Mouse (Mus musculus) kidney, adult 9 months (tissue): ENCODE results near the gene Clhc1.
"Not testable (repeated sequence)": the region's sequence is repeated elsewhere in the genome, so short reads cannot be mapped to it uniquely, and the experiment has no call there.

Experiments used
- DNase-seq: peaks from one replicate; pipeline ENCODE4 v3.0.0; 2022

The Clhc1 gene

DNA sequence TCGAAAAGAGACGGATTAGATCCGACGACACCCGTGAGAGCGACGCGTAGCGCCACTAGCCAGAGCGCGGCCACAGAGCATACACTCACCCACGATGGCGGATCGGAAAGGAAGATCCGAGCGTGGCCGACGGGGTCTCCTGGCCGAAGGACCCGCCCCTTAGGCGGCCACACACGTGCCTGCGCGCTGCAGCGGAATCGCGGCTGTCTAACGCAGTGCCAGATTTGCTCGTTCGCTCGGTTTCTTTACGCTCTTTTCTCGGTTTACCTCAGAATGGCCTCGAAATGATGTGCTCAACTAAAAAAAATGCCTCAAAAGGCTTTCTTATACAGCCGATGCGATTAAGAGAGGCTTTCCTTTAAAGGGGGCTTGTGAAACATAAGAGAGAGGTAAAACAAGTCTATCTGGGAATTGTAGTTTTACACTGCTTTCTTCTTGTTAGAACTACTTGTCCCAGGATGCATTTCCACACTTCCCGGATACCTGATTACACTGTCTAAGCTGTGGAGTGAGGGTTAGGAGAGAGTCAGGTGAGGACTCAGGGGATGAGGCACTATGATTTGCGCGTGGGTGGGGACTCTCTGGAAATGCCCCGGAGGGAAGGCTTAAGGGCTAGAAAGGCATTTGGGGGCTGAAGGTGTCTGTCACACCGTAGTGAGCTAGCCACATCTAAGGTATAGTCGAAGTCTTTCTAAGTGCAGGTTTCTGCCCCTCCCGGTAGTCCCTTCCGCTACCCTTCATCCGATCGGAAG is at the start of gene Clhc1, which contains the start of gene Rps27a:
Gene Clhc1 (plus strand): TSS at position 199 of the 752 bp plus-strand sequence.
Gene Rps27a (minus strand): TSS at position 358 of the 752 bp plus-strand sequence.
- peak; percentile 94 for DNase-seq

DNA sequence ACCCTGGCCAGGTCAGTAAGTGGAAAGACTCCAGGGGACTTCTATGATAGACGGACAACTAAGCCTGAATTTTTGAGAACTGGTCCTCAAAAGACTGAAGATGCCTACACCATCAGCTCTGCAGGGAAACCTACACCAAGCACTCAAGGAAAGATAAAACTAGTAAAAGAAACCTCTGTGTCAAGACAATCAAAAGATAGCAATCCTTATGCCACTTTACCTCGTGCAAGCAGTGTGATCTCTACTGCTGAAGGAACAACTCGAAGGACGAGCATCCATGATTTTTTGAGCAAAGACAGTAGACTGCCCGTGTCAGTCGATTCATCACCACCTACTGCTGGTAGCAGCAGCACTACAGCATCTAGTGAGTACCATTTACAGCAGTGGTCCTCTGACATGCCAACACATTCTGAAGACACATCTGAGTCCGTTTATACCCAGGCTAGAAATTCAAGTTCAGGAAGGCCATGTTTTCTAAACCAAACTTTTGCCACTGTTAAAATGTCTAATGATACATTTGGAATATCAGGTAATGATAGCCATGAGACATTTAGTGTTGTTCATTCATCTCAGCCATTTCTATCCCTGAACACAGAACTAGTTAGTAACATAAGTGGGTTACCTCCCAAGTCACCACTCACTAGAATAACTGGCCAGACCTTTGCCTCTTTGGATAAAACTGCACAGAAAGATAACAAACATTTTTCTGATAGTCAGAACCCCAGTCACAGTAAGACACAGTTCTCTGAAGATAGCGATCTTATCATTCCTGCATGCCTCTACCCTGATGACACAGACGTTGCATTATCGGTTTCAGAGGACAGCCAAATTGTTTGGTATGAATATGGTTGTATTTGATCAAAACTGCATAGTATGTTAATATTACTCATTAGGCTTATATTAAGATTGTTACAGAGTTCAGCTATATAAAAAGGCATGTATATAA is 43.5 kb upstream of the Clhc1 start:
- no peak for DNase-seq

DNA sequence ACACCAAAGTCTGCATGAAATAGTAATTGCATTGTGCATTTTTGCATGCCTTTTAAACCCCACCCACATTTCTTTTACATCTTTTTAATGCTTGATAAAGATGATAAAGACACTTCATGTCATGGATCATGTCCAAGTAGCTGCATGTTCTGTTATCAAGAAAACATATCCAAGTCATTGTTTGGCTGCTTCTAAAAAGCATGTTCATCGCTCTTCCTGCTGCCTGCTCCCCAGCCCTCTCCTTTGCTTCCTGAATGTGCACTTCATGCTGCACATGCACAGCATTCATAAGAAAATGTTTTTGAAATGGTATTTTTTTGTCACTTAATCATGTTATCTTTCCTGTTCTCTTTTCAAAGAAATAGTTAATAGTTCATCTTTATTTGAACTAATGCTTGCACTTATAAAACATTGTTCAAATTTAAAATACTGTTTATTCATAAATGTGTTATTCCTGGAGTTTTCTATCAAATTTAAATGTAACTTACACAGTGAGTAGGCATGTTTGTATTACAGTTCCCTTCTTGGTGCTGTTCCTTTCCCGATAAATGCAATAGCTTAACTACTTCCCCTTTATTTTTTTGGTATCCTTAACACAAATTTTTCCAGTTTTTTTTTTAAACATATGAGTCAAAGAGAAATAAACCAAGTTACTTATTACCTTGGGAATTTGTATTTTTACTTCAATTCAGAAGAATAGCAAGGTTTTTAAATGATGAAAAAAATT is 42.7 kb upstream of the Clhc1 start:
- DNase-seq, result no peak

DNA sequence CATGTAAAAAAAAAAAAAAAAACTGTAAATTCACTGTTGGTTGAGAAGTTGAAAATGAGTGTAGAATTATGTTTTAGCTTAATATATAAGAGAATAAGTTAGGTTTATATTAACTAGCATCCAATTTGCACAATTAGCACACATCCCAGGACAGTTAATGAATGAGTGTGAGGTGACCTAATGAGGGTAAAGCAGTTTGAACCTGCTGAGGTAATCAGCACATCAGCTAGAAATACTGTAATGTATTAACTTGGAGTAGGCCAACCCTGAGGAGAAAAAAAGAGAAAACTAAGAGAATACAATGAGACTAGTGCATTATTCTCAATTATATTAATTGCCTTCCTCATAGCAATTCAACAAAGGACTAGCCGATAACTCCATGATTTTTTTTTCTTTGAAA is 38.3 kb upstream of the Clhc1 start:
- DNase-seq, result peak; percentile 46

DNA sequence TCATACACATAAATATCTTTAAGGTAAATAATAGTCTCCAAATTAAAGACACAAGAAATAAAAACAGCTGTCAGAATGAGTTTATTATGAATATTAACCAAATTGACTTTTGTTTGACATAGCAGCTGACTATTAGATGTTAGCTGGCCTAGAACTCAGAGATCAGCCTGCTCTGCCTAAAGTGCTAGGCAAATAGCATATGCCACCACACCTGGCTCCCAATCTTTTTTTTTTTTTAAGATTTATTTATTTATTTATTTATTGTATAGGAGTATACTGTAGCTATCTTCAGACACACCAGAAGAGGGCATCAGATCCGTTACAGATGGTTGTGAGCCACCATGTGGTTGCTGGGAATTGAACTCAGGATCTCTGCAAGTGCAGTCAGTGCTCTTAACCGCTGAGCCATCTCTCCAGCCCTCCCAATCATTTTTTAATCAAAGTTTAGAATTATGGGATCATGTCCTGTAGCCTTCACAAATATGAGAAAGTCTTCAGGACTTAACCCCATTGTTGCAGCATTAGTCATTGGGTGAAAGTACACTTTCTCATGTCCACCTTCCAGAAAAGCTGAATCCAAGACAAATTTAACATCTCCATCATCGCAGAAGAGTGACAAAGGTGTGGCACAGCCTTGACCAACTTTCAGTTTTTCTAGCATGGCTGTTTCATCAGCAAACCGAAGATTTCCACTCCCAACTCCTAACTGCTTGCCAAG is 34.8 kb upstream of the Clhc1 start:
- no peak for DNase-seq

DNA sequence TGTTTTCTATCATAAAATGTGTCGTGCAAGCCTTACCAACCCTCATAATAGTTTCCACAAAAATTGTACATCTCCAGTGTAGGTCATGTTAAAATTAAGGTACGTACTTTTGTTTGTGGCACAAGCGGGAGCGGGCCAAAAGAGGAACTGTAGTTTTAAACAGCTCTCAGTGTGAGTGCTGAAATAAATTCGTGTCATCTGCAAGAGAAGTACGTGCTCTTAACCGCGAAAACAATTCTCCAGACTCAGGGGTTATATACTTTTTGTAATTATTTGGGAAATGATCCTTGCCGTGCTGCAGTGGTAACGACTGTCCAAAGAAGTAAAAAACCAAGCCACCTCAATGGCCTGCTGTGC is 33.4 kb upstream of the Clhc1 start:
- peak; percentile 17 for DNase-seq

DNA sequence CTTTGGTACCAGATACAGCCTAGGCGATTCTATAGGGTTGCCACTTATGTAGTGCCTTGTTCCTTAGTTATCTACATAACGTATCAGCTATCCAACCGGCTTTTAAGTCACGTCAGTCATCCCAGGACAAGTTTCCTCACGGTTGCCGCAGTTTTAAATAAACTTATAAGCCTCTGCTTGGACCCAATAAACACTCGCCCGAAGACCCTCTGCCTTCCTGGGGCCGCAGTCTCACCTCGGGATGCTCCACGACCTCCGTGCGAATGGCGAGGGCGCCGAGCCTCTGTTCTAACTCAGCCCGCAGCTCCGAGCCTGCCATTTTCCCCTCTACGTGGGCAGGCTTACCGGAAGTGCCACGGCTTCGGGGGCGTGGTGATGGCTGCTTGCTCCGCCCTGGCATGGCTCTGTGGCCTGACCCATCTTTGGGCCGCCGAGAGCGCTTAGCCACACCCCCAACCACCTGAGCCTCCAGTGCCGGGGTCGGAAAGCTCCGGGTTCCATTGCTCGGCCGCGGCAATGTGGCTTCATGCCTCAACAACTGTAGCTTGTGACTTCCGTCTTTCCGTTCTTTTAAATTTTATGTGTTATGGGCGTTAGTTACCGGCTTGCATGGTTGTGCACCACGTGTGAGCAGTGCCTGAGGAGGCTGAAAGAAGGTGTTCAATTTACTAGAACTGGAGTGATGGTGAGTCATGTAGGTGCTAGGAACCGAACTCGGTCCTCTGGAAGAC is 32.9 kb upstream of the Clhc1 start, which contains the start of gene Prorsd1:
Gene Prorsd1 (minus strand): TSS at position 352 of the 731 bp plus-strand sequence.
- peak; percentile 94 for DNase-seq

DNA sequence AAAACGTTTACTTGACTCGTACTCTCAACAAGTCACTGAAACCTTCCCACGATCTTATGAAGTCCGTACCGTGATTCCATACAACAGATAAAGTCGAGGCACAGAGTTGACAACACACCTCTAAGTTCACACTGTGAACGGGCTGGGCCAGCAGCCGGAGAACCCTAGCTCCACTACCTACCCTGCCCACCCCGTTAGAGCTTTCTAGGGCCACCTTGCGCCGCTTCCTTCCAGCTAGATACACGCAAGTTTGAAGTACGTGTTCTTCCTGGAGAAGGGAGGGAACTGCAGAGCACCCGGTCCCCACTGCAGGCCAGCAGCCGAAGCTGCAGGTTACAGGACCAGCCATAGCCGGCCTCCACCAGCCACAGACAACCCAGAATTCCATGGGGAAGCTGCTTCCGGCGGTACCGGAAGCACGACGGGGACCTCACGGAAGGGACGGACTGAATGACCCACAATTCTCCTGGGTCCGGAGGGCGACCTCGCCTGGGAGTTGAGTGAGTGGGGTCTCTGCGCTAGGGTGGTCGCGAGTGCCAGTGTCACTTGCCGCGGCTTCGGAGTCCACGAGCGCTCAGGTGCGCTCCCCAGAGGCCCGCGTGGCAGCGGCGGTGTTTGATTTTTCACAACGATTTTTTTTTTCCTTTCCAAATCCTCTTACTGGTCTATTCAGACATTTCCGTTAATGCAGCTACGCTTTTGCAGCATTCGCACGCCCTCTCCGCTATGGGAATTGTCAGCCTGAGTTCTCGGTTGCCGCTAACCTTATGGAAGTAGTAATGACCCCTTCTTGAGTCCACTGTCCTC is 21.6 kb upstream of the Clhc1 start, which contains the start of gene Mtif2:
Gene Mtif2 (plus strand): TSS at position 421 of the 807 bp plus-strand sequence.
- DNase-seq, result peak; percentile 81

DNA sequence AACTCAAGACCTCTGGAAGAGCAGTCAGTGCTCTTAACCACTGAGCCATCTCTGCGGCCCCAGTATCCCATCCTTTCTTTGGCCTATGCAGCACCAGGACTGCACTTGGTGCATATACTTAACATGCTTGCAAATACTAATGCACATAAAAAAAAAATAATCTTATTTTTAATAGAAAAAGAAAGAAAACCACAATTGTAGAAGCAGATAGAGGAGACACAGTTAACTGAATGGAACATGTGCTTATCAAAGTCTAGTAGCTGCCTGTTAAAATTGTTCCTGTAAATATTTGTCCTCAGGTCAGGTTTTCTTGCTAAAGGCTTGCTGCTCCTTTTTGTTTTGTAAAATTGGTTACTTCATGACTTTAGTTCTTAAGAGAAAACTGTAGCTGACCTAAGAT is 9.5 kb upstream of the Clhc1 start:
- DNase-seq, result no peak

DNA sequence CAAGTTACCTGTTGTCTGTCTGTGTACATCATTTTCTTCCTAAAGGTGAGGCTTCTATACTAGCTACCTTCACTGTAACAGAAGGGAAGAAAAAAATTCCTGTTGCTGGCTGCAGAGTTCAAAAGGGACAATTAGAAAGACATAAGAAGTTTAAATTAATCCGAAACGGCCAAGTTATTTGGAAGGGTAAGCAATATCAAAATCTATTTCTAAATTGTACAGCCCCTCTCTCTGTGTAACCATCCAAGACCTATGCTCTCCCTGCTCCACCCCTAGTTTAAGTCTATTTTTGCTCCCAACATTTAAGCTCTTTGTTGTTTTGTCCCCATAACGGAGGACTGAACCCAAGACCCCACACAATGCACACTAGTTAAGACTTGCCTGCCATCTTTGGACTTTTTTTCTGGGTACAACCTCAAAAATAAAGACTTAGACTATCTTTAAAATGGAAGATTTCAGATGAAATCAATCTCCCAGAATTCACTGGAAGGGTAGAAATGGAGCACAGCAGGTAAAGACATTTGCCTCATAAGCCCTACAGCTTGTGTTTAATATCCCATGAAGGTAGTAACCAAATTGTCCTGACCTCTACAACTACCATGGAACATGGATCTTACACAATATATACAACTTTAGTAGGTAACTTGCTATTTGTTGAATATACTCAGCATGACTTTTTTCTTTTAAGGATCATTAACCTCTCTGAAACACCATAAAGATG is 3.4 kb upstream of the Clhc1 start:
- DNase-seq, result no peak

DNA sequence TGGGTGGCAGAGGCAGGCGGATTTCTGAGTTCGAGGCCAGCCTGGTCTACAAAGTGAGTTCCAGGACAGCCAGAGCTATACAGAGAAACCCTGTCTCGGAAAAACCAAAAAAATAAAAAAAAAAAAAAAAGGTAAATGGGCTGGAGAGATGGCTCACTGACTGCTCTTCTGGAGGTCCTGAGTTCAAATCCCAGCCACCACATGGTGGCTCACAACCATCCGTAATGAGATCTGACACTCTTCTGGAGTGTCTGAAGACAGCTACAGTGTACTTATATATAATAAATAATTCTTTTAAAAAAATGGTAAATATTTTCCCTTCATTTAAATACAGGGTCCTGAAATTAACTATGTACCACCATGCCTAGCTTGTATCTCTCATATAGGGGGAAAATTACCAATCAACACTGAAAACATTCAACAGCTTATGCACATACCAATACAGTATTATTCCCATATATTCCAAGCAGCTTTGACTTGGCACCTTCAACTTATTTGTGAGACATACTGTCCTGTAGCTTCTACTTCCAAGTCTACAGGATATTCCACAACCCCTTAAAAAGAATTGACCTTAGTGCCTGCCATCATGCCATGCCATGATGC is 2.5 kb upstream of the Clhc1 start:
- not testable (repeated sequence) for DNase-seq

DNA sequence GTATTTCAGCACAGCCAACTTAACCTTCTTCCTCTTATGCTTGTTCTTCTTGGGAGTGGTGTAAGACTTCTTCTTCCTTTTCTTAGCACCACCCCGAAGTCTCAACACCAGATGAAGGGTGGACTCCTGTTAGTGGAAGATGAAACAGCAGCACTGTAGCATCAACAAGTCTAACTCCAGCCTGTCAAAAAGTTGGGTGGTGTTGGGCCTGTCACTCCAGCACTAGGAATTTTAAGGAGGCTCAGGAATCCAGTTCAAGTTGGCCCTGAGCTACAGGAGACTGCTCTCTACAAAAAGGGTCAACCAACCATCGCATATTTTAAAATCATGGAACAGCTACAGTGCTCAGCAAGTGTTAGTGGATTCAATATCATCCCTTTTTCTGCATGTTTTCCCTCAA is 1.5 kb upstream of the Clhc1 start:
- peak; percentile 12 for DNase-seq

DNA sequence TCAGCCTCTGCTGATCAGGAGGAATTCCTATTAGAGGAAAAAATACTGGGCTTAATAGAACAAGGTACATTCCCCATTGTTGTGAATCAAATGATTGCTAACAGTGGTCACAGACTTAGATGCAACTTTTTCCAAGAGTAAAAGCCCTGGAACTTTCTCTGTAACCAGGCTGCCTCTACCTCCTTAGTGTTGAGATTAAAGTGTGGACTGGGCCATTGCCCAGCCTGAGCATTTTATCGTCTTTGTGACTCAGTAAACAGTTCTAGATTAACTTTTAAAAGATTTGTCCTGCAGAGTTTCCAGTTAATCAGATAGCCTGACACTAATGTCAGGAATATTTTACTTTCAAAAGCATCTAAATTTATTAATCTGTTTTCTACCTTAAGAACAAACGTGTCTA is 988 bp upstream of the Clhc1 start:
- DNase-seq, result peak; percentile 6

DNA sequence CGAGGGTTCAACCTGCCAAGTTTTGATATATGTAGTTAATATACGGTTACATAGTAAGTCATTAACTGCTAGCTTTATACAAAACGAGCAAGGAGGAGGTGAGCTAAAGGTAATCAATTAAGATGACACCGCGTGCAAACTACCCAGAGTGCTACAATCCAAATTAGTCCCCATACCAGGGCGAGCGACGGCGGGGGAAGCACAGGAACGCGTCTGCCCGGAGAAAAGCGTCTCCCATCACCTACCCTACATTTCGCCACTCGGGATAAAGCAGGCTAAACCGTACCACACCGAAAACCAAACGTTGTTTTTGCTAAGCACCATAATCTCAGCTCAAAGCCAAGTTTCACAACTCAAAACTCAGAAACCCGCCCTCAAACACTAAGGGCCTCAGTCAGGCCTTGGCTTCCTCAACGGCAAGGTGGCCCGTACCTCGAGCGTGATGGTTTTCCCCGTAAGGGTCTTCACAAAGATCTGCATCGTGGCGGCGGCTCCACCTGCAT is 450 bp upstream of the Clhc1 start:
- no peak for DNase-seq

DNA sequence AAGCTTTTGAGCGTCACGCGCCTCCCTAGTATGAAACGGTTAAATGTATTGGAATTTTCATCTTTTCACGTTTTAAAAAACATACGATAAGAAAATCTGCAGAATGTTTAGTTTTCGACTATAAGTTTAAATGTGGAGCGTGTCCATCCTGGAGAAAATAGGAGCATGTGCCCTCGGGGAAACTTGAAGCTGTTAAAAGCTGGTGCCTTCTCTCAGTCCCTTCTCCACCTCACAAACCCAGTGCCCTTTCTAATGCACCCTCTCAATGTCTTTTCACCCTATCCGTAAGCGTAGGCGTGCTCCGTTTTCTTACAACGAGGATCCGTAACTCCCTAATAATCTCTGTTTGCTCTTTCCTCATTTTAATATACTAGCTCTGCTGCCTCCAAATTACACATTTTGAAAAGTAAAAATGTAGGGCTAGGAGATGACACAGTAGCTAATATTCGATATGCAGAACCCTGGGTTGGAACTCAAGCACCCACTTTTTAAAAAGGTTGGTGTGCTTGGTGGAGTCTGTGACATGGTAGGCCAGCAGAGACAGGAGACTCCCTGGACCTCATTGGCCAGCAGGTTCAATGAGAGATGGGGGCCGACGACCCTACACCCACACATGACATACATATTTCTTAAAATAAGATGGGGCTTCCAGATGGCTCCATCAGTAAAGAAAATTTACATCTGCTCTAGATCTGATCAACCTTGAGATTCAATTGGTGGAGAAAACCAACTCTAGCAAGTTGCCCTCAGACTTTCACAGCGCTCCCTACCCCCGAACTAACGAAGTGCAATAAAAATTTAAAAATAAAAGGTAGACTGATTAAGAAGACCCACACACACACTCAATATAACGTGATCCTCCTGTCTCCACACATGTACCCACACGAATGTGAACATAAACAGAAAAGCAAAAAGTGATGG is 1.0 kb downstream of the Clhc1 start:
- no peak for DNase-seq

DNA sequence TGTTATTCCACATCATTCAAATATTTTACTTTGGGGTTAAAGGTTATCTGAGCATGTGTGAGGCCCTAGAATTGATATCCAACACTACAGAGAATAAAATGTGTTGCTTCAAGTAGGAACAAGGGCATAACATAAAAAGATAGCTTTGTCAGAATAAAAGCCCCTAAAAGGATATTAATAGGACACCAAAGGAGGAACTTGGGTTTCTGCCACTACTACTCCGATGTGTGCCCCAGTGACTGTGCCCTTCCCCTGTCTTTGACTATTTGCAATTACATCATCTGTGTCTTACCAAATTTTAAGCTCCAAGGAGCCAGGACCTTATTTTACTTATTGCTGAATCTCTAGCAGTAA is 1.7 kb downstream of the Clhc1 start:
- peak; percentile 11 for DNase-seq

DNA sequence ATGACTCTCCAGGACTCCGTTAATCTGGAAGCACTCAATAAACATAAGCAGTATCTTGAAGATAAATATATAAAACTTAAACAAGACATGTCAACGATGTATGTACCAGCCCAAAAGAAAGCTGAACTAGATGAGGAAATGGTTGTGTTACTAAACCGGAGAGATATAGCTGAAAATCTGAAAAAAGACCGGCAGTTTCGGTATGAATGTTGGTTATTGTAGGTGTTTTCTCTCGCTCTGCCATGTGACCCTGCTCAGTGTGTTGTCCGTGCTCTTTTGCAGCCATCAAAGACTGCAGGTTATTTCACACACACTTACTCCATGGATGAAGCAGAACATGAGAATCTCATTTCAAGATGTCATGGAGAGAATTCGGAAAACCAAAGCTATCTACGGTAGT is 12.7 kb downstream of the Clhc1 start:
- no peak for DNase-seq

DNA sequence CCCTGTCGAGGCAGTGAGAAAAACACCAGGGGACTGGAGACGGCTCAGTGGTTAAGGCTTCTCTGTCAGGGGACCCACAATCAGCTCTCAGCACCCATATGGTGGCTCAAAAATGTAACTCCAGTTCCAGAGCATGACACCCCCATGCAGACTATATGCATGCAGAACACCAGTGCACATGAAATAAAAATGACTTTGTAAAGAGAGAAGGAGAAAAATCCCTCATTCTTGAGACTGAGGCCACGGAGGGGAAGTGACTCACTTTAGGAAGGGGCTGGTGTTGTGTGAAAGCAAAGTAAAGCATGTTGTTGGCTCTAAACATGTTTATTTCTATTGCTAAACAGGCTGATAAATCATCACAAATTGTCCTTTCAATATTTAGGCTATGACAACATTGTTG is 13.2 kb downstream of the Clhc1 start:
- no peak for DNase-seq
